Mouse (Mus musculus) c-Kit-positive CD71-positive TER-119-negative erythroid progenitor cells, embryonic 14.5 days (primary cell): ENCODE results near the gene Olfr401.
"Not testable (repeated sequence)": the region's sequence is repeated elsewhere in the genome, so short reads cannot be mapped to it uniquely, and the experiment has no call there.

Source experiments
- DNase-seq: peaks from one replicate; pipeline ENCODE4 v3.0.0-alpha.2; 2013; ENCODE audit warnings: low read depth

Gene Olfr401

GRCm38 (mm10) chr11:74113412-74113811 is at the start of gene Olfr401:
Gene Olfr401 (plus strand): TSS chr11:74113712.
- no peak for DNase-seq

GRCm38 (mm10) chr11:74069655-74070054 is 43.9 kb upstream of the Olfr401 start, which contains the start of gene Zfp616:
Gene Zfp616 (plus strand): TSS chr11:74069955.
- no peak for DNase-seq

DNA sequence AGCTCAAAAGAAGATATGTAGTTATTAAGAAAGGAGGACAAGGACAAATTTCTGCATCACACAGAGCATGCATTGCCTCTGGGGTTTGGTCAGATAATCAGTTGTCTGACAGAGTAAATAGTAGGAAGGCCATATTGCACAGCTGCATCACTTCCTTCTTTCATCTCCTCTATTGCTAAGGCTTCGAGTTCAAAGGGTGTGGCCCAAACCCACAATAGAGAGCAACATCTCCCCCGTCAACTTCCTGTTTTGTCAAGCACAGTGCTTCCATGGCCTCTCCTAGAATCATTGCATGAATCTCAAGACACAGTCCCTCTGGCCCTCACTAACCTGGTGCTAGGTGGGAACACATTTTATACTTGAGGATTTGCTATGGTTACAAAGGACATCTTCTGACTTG is 12.8 kb upstream of the Olfr401 start:
- DNase-seq: no peak

DNA sequence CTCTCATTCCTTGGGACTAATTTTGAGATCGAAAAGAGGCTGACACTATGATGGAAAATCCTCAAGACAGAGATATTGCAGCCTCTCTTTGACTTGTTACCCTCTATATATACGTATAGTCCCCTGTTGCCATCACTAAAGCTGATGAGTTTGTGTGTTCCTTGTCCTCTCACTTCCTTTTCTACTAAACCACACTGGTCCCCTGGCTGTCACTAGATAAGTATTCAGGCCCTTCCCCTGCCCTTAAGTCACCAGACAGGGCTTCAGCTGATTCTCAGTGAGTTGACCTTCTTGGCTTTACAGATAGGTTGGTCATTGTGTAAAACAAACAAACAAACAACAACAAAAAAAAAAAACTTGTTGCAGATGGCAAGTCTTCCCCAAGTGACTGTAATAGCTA is 12.0 kb upstream of the Olfr401 start:
- DNase-seq: no peak

GRCm38 (mm10) chr11:74105066-74105465 is 8.4 kb upstream of the Olfr401 start:
- no peak for DNase-seq

GRCm38 (mm10) chr11:74140001-74140400 is 26.5 kb downstream of the Olfr401 start:
- not testable (repeated sequence) for DNase-seq

DNA sequence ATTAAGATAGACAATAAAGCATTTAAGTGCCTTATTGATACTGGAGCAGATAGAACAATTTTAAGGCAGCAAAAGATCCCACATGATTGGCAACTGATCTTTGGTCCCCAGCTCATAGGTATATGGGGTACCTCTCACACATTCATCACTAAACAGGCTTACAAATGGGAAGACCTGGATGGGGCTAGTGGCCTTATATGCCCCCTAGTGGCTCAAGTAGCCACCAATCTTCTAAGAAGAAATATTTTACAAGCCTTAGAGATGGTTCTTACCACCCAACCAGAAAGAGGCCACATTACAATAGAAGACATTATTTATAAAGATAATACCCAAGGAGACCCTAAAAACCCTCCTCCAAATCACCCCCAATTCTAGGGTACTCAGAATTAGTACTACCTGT is 32.4 kb downstream of the Olfr401 start:
- no peak for DNase-seq

DNA sequence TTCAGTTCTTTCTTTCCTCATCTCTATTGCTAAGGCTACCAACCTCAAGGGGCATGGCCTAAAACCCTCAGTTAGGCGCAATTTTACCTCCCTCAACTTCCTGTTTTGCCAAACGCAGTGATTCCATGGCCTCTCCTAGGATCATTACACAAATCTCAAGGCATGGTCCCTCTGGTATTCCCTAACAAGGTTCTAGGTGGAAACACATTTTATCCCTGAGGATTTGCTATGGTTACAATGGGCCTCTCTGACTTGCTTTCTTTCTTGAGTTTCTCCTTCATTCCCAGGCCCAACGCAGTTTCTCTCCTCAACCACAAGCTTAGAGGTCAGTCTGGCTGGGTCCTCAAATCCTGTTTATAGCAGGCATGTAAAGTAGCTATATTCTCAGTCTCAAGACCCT is 39.7 kb downstream of the Olfr401 start, which contains the start of gene Olfr402:
Gene Olfr402, plus strand, starts transcription at position 301 of the 400 bp plus-strand sequence.
- no peak for DNase-seq

DNA sequence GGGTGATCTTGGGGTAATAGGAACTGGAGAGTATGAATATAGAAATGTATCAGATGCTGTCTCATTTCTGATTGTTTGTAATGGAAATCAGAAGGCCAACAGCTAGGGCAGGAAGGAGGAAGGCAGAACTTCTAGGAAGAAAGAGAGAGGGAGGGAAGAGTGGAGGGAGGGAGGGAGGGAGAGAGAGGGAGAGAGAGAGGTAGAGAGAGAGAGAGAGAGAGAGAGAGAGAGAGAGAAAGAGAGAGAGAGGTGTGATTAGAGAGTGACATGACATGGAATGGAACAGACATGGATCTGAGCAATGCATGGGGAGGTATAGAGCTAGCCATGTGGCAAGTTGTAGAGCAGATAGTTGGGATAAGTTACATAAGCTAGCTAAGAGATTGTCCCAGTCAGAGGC is 55.3 kb downstream of the Olfr401 start:
- no peak for DNase-seq
